Comparison of ENCODE assay signal across 8 mouse cellular contexts in genomic region chr4:82858431-82859010, GRCm38 (mm10). TPM values are rescaled to one million over a fixed set of nuclear protein-coding genes. Genes with fewer than 3 reads are reported as not detected.
DNase-seq lines count a peak whose midpoint lies in the region; ATAC-seq and TF ChIP-seq lines count a peak whose summit lies in the region.

No protein-coding gene starts in this region.

- no peaks in the 10 kb centered on the region for H3K9me3 ChIP-seq in heart, embryonic 11.5 days (replicated peaks; ENCODE audit: control insufficient read depth, low read length)
- H3K9me3 ChIP-seq in liver, postnatal 0 days (ENCODE audit: low read length), result no peaks in the 10 kb centered on the region

- TF ChIP-seq CTCF in liver, postnatal 0 days (IDR thresholded peaks at IDR 0.05; ENCODE audit: low read depth), result no peak

- peak overlapping the region; percentile 89 for H3K4me2 ChIP-seq in heart, embryonic 11.5 days
- peak overlapping the region; percentile 83 for H3K4me2 ChIP-seq in liver, postnatal 0 days (ENCODE audit: low read depth, low read length)

- no peak overlapping the region for H3K27ac ChIP-seq in heart, embryonic 11.5 days (ENCODE audit: low read depth, low read length)
- no peak overlapping the region for H3K27ac ChIP-seq in liver, postnatal 0 days (ENCODE audit: low read depth)

- DNase-seq in heart, postnatal 10 days, result no peak
- no peak for DNase-seq in liver, postnatal 0 days
- DNase-seq in cerebellum, adult 9-11 months, result no peak
- DNase-seq in urinary bladder, postnatal 4 days (ENCODE audit: low spot score in 2 of 2), result no peak

- intact Hi-C loops in heart, postnatal 10 days (cut with DNase I), result no loop called here

- 28% methylated on average over 4 of the region's 4 CpGs for WGBS in heart, embryonic 11.5 days (ENCODE audit: insufficient replicate concordance)
- 29% methylated on average over 4 of the region's 4 CpGs for WGBS in liver, postnatal 0 days (ENCODE audit: insufficient replicate concordance)

- no peaks in the 10 kb centered on the region; the same call in 1 of the 2 replicates for H3K36me3 ChIP-seq in heart, embryonic 11.5 days (ENCODE audit: control insufficient read depth, insufficient read depth, low read length)
- H3K36me3 ChIP-seq in liver, postnatal 0 days (replicated peaks; ENCODE audit: insufficient read depth, low read length), result no peaks in the 10 kb centered on the region

- no peak for TF ChIP-seq EP300 in liver, postnatal 0 days (IDR thresholded peaks at IDR 0.05; ENCODE audit: low read depth)

- ATAC-seq in heart, embryonic 11.5 days (replicated peaks; ENCODE audit: insufficient number of reproducible peaks, low FRiP score, low TSS enrichment), result no peak
- peak; percentile 23 for ATAC-seq in CD4-positive, CD25-positive, alpha-beta regulatory T cell, adult 4 months
- ATAC-seq in granulocyte monocyte progenitor cell, adult 5-6 weeks (replicated peaks; ENCODE audit: poor library complexity, severe bottlenecking), result peak; percentile 34
- ATAC-seq in liver, postnatal 0 days, result no peak
- ATAC-seq in activated CD4-positive, CD25-positive, alpha-beta regulatory T cell, adult 4 months, result no peak

- H3K27me3 ChIP-seq in heart, embryonic 11.5 days (ENCODE audit: control insufficient read depth, insufficient read depth, low read length), result no peaks in the 10 kb centered on the region
- H3K27me3 ChIP-seq in liver, postnatal 0 days (ENCODE audit: insufficient read depth, low read length), result no peaks in the 10 kb centered on the region

- H3K9ac ChIP-seq in heart, embryonic 11.5 days (ENCODE audit: low read depth, low read length), result peak overlapping the region; percentile 95
- peak overlapping the region; percentile 81 for H3K9ac ChIP-seq in liver, postnatal 0 days (replicated peaks)

- 0 out of 2 replicates have a peak, but pooled peaks cover 4% of the 10 kb centered on the region for H3K4me1 ChIP-seq in heart, embryonic 11.5 days (ENCODE audit: control insufficient read depth, insufficient read depth, low read length)
- no peaks in the 10 kb centered on the region for H3K4me1 ChIP-seq in liver, postnatal 0 days (ENCODE audit: insufficient read depth)

- H3K4me3 ChIP-seq in heart, embryonic 11.5 days (ENCODE audit: low read depth, low read length), result peak overlapping the region; percentile 92
- H3K4me3 ChIP-seq in liver, postnatal 0 days (ENCODE audit: low read depth, low read length), result peak overlapping the region; percentile 75

RNA-seq across cellular contexts. Expression of gene Zdhhc21, which starts 1.2 kb away (rescaled TPM):
- 9.9 and 11.3 TPM in 2 replicates for polyA plus RNA-seq in heart, embryonic 11.5 days (2014; fragmentation: Nextera tagmentation; extraction: Ambion mirVana)
- total RNA-seq in heart, postnatal 10 days (2021), result 10 to 100 TPM; 15.1 to 19.2 TPM
- 10 to 100 TPM; 12.0 to 12.1 TPM for polyA plus RNA-seq in CD4-positive, CD25-positive, alpha-beta regulatory T cell, adult 4 months (2017; shearing (Covaris generic))
- 28.0 and 37.5 TPM in 2 replicates for total RNA-seq in granulocyte monocyte progenitor cell, adult 5-6 weeks (2014; fragmentation: Nextera tagmentation)
- total RNA-seq in granulocyte monocyte progenitor cell, adult 5-6 weeks (2017), result 19.8 and 24.5 TPM in 2 replicates
- polyA plus RNA-seq in liver, postnatal 0 days (2015; fragmentation: Nextera tagmentation; extraction: Ambion mirVana), result 2.6 and 2.7 TPM in 2 replicates
- polyA plus RNA-seq in activated CD4-positive, CD25-positive, alpha-beta regulatory T cell, adult 4 months (2017; shearing (Covaris generic)), result 10 to 100 TPM; 11.0 to 14.0 TPM

RNA-seq across cellular contexts. Expression of gene Cer1, which starts 26.4 kb away (rescaled TPM):
- not detected in 2 replicates for polyA plus RNA-seq in heart, embryonic 11.5 days (2014; fragmentation: Nextera tagmentation; extraction: Ambion mirVana)
- total RNA-seq in heart, postnatal 10 days (2021), result not detected
- polyA plus RNA-seq in CD4-positive, CD25-positive, alpha-beta regulatory T cell, adult 4 months (2017; shearing (Covaris generic)), result not detected
- total RNA-seq in granulocyte monocyte progenitor cell, adult 5-6 weeks (2014; fragmentation: Nextera tagmentation), result not detected in 2 replicates
- total RNA-seq in granulocyte monocyte progenitor cell, adult 5-6 weeks (2017), result not detected in 2 replicates
- not detected in 2 replicates for polyA plus RNA-seq in liver, postnatal 0 days (2015; fragmentation: Nextera tagmentation; extraction: Ambion mirVana)
- not detected for polyA plus RNA-seq in activated CD4-positive, CD25-positive, alpha-beta regulatory T cell, adult 4 months (2017; shearing (Covaris generic))

Comparison
In these comparisons a context has a peak if more than half of its experiments do, and no peak if none do; other contexts are left out.
1. ATAC-seq: peak in CD4-positive, CD25-positive, alpha-beta regulatory T cell, adult 4 months (single experiment) and granulocyte monocyte progenitor cell, adult 5-6 weeks (single experiment); none in heart, embryonic 11.5 days (single experiment), liver, postnatal 0 days (single experiment) and activated CD4-positive, CD25-positive, alpha-beta regulatory T cell, adult 4 months (single experiment).